Mouse (Mus musculus): ENCODE measurements at regions not wholly inside any gene's neighbourhood (a gene's known extent, or its start where the extent isn't known, plus 50 kb on each side); places are given as distances from the start of the nearest gene placed in this dataset.

DNA sequence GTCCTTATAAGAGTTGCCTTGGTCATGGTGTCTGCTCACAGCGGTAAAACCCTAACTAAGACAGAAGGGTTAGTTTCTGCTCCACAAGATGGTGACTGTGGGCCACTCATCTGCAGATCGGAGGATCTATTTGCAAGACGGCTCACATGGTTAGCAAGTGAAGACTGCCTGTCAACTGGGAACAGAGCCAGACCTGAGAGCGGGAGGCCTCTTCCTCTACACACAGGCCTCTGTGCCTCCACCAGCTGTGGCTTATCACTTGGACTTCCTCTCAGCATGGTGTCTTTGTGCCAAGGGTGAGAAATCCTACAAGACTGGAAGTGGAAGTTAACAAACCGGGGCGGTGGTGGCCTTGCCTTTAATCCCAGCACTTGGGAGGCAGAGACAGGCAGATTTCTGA lies 126.1 kb downstream of the Zfp36l2 start:
- H3K4me1 ChIP-seq (replicated peaks; ENCODE audit: control insufficient read depth, insufficient read depth, low read length), result 0 out of 2 replicates have a peak, but pooled peaks cover 6% of the 10 kb centered on the region
- no peak overlapping the region for H3K4me2 ChIP-seq (replicated peaks)
- no peak overlapping the region for H3K9ac ChIP-seq
- no peak overlapping the region for H3K27ac ChIP-seq
- WGBS, result 87% methylated on average over 6 of the region's 6 CpGs
- no peak overlapping the region for H3K4me3 ChIP-seq (replicated peaks; ENCODE audit: low read length)
- DNase-seq (ENCODE audit: low spot score), result no peak
- H3K27me3 ChIP-seq (ENCODE audit: control insufficient read depth, insufficient read depth, low read length), result no peaks in the 10 kb centered on the region
- no peak for ATAC-seq (ENCODE audit: low FRiP score)
- no peaks in the 10 kb centered on the region for H3K36me3 ChIP-seq (replicated peaks; ENCODE audit: control insufficient read depth, insufficient read depth)
- H3K9me3 ChIP-seq (ENCODE audit: control insufficient read depth, low read length), result no peaks in the 10 kb centered on the region

DNA sequence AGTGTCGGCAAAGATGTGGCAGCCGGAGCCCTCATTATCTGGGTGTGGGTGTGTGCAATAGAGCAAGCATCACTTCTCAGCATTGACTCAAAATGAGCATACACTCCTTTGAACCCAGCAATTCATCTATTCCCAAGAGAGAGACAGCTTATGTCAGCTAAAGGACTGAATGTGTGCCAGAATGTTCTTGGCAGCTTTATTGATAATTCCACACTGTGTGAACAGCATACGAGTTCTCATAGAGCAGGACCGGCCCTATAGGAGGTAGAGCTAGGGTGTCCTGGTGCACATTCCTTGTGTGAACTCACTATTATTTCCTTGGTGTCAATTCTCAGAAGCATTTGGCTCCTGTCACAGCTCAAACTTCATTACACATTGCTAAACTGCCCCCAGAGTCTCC lies 131.3 kb downstream of the Zfp36l2 start:
- H3K27me3 ChIP-seq (ENCODE audit: control insufficient read depth, insufficient read depth, low read length), result no peaks in the 10 kb centered on the region
- 88% methylated on average over 4 of the region's 4 CpGs for WGBS

GRCm38 (mm10) chr17:84052437-84052836 lies 135.3 kb downstream of the Zfp36l2 start:
- Histone ChIP-seq H3K9ac (no peak overlapping the region), H3K4me3 (replicated peaks; ENCODE audit: low read length) (no peak overlapping the region), H3K4me1 (replicated peaks; ENCODE audit: control insufficient read depth, insufficient read depth, low read length) (no peaks in the 10 kb centered on the region), H3K4me2 (replicated peaks) (no peak overlapping the region), H3K27ac (no peak overlapping the region), H3K36me3 (replicated peaks; ENCODE audit: control insufficient read depth, insufficient read depth) (no peaks in the 10 kb centered on the region), H3K27me3 (ENCODE audit: control insufficient read depth, insufficient read depth, low read length) (no peaks in the 10 kb centered on the region), H3K9me3 (ENCODE audit: control insufficient read depth, low read length) (no peaks in the 10 kb centered on the region)
- WGBS, result 74% methylated on average over 8 of the region's 8 CpGs
- DNase-seq (ENCODE audit: low spot score), result no peak
- no peak for ATAC-seq (ENCODE audit: low FRiP score)

More for the DNA sequence above, 131.3 kb downstream of the Zfp36l2 start:
- Histone ChIP-seq H3K36me3 (replicated peaks; ENCODE audit: control insufficient read depth, insufficient read depth) (no peaks in the 10 kb centered on the region), H3K27ac (no peak overlapping the region), H3K9ac (no peak overlapping the region), H3K4me1 (replicated peaks; ENCODE audit: control insufficient read depth, insufficient read depth, low read length) (0 out of 2 replicates have a peak, but pooled peaks cover 6% of the 10 kb centered on the region), H3K9me3 (ENCODE audit: control insufficient read depth, low read length) (no peaks in the 10 kb centered on the region), H3K4me2 (replicated peaks) (no peak overlapping the region), H3K4me3 (replicated peaks; ENCODE audit: low read length) (no peak overlapping the region)
- ATAC-seq (ENCODE audit: low FRiP score) (no peak), DNase-seq (ENCODE audit: low spot score) (no peak)

- Histone ChIP-seq H3K4me2 (replicated peaks) (no peak overlapping the region), H3K4me3 (replicated peaks; ENCODE audit: low read length) (no peak overlapping the region), H3K9me3 (ENCODE audit: control insufficient read depth, low read length) (no peaks in the 10 kb centered on the region), H3K36me3 (replicated peaks; ENCODE audit: control insufficient read depth, insufficient read depth) (no peaks in the 10 kb centered on the region), H3K9ac (no peak overlapping the region), H3K27me3 (ENCODE audit: control insufficient read depth, insufficient read depth, low read length) (no peaks in the 10 kb centered on the region), H3K4me1 (replicated peaks; ENCODE audit: control insufficient read depth, insufficient read depth, low read length) (no peaks in the 10 kb centered on the region), H3K27ac (no peak overlapping the region)
- DNase-seq (ENCODE audit: low spot score), result no peak
- ATAC-seq (ENCODE audit: low FRiP score), result no peak
- 67% methylated on average over 9 of the region's 9 CpGs for WGBS
Measured at GRCm38 (mm10) chr17:84051212-84051611, 136.5 kb downstream of the Zfp36l2 start.

- WGBS, result 50% methylated on average over 6 of the region's 6 CpGs
- H3K4me2 ChIP-seq (replicated peaks), result no peak overlapping the region
- no peaks in the 10 kb centered on the region for H3K9me3 ChIP-seq (ENCODE audit: control insufficient read depth, low read length)
- no peak overlapping the region for H3K9ac ChIP-seq
- no peak overlapping the region for H3K27ac ChIP-seq
- H3K4me3 ChIP-seq (replicated peaks; ENCODE audit: low read length), result no peak overlapping the region
- DNase-seq (ENCODE audit: low spot score), result no peak
- no peak for ATAC-seq (ENCODE audit: low FRiP score)
- no peaks in the 10 kb centered on the region for H3K27me3 ChIP-seq (ENCODE audit: control insufficient read depth, insufficient read depth, low read length)
- H3K36me3 ChIP-seq (replicated peaks; ENCODE audit: control insufficient read depth, insufficient read depth), result no peaks in the 10 kb centered on the region
- H3K4me1 ChIP-seq (replicated peaks; ENCODE audit: control insufficient read depth, insufficient read depth, low read length), result no peaks in the 10 kb centered on the region
Measured at GRCm38 (mm10) chr17:84048533-84048932, 139.2 kb downstream of the Zfp36l2 start.

DNA sequence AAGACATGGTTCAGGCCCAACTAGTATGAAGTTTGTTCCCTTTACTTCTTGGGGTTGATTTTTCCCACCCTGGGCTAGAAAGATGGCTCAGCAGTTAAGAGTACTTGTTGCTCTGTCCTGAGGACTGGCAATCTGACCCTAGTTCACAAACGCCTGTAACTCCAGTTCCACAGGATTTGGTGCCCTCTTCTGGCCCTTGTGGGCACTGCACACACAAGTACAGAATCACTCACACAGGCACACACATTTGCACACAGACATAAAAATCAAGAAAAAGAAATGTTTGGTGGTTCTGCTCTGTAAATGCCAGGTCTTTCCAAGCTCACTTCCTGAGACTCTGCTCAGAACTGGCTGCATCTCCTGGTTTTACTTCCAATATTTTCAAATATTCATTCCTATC lies 140.2 kb downstream of the Zfp36l2 start:
- DNase-seq (ENCODE audit: low spot score), result no peak
- Histone ChIP-seq H3K27ac (no peak overlapping the region), H3K9ac (no peak overlapping the region), H3K4me2 (replicated peaks) (no peak overlapping the region), H3K36me3 (replicated peaks; ENCODE audit: control insufficient read depth, insufficient read depth) (no peaks in the 10 kb centered on the region), H3K4me3 (replicated peaks; ENCODE audit: low read length) (no peak overlapping the region), H3K9me3 (ENCODE audit: control insufficient read depth, low read length) (no peaks in the 10 kb centered on the region), H3K4me1 (replicated peaks; ENCODE audit: control insufficient read depth, insufficient read depth, low read length) (no peaks in the 10 kb centered on the region), H3K27me3 (ENCODE audit: control insufficient read depth, insufficient read depth, low read length) (no peaks in the 10 kb centered on the region)
- no peak for ATAC-seq (ENCODE audit: low FRiP score)
- WGBS, result 89% methylated on average over 1 of the region's 1 CpGs

- Histone ChIP-seq H3K4me2 (replicated peaks) (no peak overlapping the region), H3K36me3 (replicated peaks; ENCODE audit: control insufficient read depth, insufficient read depth) (no peaks in the 10 kb centered on the region), H3K9ac (no peak overlapping the region), H3K27me3 (ENCODE audit: control insufficient read depth, insufficient read depth, low read length) (no peaks in the 10 kb centered on the region), H3K27ac (no peak overlapping the region), H3K4me3 (replicated peaks; ENCODE audit: low read length) (no peak overlapping the region), H3K4me1 (replicated peaks; ENCODE audit: control insufficient read depth, insufficient read depth, low read length) (no peaks in the 10 kb centered on the region), H3K9me3 (ENCODE audit: control insufficient read depth, low read length) (peaks cover 5% of the 10 kb centered on the region; the same call in 1 of the 2 replicates)
- WGBS, result 89% methylated on average over 1 of the region's 1 CpGs
- ATAC-seq (ENCODE audit: low FRiP score) (no peak), DNase-seq (ENCODE audit: low spot score) (no peak)
Measured at GRCm38 (mm10) chr17:84045812-84046211, 141.9 kb downstream of the Zfp36l2 start.

- Histone ChIP-seq H3K4me1 (replicated peaks; ENCODE audit: control insufficient read depth, insufficient read depth, low read length) (no peaks in the 10 kb centered on the region), H3K4me3 (replicated peaks; ENCODE audit: low read length) (no peak overlapping the region), H3K36me3 (replicated peaks; ENCODE audit: control insufficient read depth, insufficient read depth) (no peaks in the 10 kb centered on the region), H3K9me3 (ENCODE audit: control insufficient read depth, low read length) (peaks cover 10% of the 10 kb centered on the region; the same call in 1 of the 2 replicates), H3K27me3 (ENCODE audit: control insufficient read depth, insufficient read depth, low read length) (no peaks in the 10 kb centered on the region), H3K9ac (no peak overlapping the region), H3K27ac (no peak overlapping the region), H3K4me2 (replicated peaks) (no peak overlapping the region)
- WGBS, result 61% methylated on average over 5 of the region's 5 CpGs
- ATAC-seq (ENCODE audit: low FRiP score) (no peak), DNase-seq (ENCODE audit: low spot score) (no peak)
Measured at GRCm38 (mm10) chr17:84044472-84044936, 143.2 kb downstream of the Zfp36l2 start.

DNA sequence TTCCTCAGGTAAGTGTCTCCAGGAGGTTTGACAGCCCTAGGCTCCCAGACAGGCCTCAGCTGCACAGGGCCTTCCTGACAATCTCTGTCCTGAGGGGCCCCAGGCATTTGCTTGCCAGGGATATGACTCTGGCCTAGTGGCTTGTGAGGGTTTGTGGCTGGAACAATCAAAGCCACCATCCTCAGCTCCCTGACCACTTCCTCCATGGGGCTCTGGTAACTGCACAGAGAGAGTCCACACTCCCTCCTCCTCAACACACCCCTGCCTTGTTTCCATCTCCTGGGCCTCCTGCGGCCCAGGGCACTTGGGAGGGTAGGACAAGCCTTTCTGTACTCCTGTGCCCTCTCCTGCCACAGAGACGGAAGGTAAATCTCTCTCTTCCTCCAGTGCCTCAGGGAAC lies 144.6 kb downstream of the Zfp36l2 start:
- no peaks in the 10 kb centered on the region for H3K27me3 ChIP-seq (ENCODE audit: control insufficient read depth, insufficient read depth, low read length)
- ATAC-seq (ENCODE audit: low FRiP score), result no peak
- no peak overlapping the region for H3K4me2 ChIP-seq (replicated peaks)

DNA sequence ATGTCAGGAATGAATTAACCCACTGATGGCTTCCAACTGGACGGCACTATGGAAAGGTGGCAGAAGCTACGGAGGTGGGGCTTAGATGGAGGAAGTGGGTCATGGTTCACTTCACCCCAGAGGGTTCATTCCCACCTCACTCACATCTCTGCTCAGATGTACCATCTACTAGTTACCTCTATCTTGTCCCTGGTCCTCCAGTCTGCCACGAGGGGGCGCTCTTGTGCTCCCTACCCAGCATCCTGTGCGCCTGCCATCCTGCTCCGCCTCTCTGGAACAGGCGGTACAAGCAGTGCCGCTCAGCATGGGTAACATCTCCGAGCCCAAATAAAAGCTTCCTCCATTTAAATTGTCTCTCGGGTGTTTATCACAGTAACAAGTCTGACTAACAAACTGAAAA lies 148.3 kb downstream of the Zfp36l2 start:
- Histone ChIP-seq H3K27me3 (ENCODE audit: control insufficient read depth, insufficient read depth, low read length) (no peaks in the 10 kb centered on the region), H3K36me3 (replicated peaks; ENCODE audit: control insufficient read depth, insufficient read depth) (no peaks in the 10 kb centered on the region), H3K9ac (no peak overlapping the region), H3K4me1 (replicated peaks; ENCODE audit: control insufficient read depth, insufficient read depth, low read length) (no peaks in the 10 kb centered on the region), H3K4me2 (replicated peaks) (no peak overlapping the region), H3K9me3 (ENCODE audit: control insufficient read depth, low read length) (peaks cover 10% of the 10 kb centered on the region; the same call in 1 of the 2 replicates), H3K4me3 (replicated peaks; ENCODE audit: low read length) (no peak overlapping the region), H3K27ac (no peak overlapping the region)
- ATAC-seq (ENCODE audit: low FRiP score) (no peak), DNase-seq (ENCODE audit: low spot score) (no peak)
- 83% methylated on average over 10 of the region's 10 CpGs for WGBS

More for the DNA sequence above, 144.6 kb downstream of the Zfp36l2 start:
- WGBS, result 95% methylated on average over 2 of the region's 2 CpGs
- Histone ChIP-seq H3K27ac (no peak overlapping the region), H3K9me3 (ENCODE audit: control insufficient read depth, low read length) (peaks cover 10% of the 10 kb centered on the region; the same call in 1 of the 2 replicates), H3K4me3 (replicated peaks; ENCODE audit: low read length) (no peak overlapping the region), H3K4me1 (replicated peaks; ENCODE audit: control insufficient read depth, insufficient read depth, low read length) (no peaks in the 10 kb centered on the region), H3K36me3 (replicated peaks; ENCODE audit: control insufficient read depth, insufficient read depth) (no peaks in the 10 kb centered on the region), H3K9ac (no peak overlapping the region)
- DNase-seq (ENCODE audit: low spot score), result no peak
